Mouse (Mus musculus) urinary bladder, postnatal 36 days (tissue): Measurements from ENCODE around the gene Eml2.
A peak's percentile ranks its signal among the peaks of the same experiment; 100 is the strongest.

Experiments
- DNase-seq, 2 experiments: peaks; one replicate each; pipeline ENCODE4 v3.0.0; 2022; ENCODE audit warnings: low spot score in 2 of 2, mixed read lengths in 1 of 2

The Eml2 gene

GRCm38 (mm10) chr7:19162928-19163327 is 13.3 kb upstream of the Eml2 start:
- no peak for DNase-seq

DNA sequence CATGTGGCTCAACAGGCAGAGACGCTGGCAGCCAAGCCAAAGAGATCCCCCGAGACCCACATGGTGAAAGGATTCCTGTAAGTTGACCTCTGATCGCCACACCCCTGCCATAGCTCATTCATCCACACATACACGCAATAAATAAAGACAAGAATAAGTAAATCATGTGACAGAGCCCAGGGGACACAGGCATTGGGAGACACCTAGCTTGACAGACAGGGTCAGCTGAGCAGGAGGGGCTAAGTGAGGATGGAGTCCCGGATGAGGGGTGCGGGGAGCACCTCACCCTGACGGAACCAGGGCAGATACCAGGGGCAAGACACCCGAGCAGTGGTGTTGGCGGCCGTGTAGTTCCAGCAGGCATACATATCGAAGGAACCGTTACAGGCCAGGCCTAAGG is 12.5 kb upstream of the Eml2 start:
- DNase-seq = no peak

DNA sequence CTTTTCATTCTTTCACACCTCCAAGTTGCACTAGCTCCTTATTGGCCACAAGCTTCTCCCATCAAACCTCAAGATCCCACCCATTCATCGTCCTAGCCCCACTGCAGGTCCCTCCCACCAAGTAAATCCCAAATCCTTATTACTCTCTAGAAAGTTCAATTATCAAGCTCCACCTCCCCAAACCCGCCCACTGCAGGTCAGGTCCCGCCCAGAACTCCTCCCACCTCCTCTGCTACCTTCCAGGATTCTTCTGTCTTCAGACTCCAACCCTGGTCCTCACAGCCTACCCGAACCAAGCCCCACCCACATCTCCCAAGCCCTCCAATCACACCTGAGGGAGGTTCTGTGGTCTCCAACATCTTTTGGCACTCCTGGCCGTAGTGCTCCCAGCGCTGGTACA is 12.0 kb upstream of the Eml2 start:
- no peak for DNase-seq

- no peak for DNase-seq
Observed at GRCm38 (mm10) chr7:19164978-19165377, 11.2 kb upstream of the Eml2 start.

DNA sequence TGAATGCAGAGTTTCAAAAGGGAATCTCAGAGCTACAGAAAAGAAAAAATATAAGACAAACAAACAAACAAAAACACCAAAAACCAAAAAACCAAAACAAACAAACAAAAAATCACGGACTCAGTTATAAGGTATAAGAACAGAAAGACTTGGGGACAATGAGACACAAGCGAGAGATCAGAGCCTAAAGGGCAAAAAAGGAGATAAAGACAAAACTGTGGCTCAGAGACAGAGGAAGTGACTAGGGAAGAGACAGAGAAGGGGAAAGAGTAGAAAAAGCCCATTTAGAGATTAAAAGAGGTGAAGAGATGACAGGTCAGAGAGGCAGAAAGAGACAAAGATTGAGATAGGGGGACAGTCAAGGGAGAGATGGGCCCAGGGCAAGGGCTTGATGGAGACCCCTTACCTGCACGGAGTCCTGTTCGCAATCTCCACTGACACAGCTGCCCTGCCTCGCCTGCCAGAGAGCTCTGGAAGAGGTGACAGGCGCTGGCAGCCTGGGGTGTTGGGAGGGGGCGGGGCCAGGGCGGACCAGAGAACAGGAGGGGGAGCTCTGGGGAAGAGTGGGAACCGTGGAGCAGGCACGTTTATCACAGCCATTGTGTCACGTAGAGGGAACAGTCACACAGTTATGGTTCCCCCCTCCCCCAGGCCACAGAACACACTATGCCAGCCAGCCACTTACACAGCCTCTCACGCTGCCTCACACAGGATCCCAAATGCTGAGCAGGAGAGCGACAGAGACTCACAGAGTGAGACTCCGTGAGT is 10.4 kb upstream of the Eml2 start, which contains the start of gene Gipr:
Gipr (minus strand) TSS at position 472 of the 768 bp plus-strand sequence.
- DNase-seq = no peak

GRCm38 (mm10) chr7:19166990-19167389 is 9.2 kb upstream of the Eml2 start:
- no peak for DNase-seq

GRCm38 (mm10) chr7:19169506-19169905 is 6.7 kb upstream of the Eml2 start:
- DNase-seq = no peak

DNA sequence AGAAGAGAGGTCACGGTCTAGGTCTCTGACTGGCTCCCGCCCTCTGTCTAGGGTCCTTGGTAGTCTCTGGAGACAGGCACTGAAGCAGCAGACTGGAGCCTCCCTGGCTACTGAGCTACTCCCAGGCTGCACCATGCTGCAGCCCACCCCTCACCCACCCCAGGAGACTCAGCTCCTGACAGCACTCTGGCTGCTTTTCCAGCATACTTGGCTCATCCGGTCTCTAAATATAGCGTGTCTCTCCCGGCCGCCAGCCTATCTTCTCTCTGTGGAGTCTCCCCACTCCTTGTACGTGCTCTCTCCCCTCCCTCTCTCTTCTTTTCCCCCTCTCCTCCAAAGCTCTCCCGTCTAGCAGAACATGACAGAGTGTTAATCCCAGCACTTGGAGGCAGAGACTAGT is 6.1 kb upstream of the Eml2 start:
- no peak for DNase-seq

GRCm38 (mm10) chr7:19171831-19172230 is 4.4 kb upstream of the Eml2 start:
- no peak for DNase-seq

DNA sequence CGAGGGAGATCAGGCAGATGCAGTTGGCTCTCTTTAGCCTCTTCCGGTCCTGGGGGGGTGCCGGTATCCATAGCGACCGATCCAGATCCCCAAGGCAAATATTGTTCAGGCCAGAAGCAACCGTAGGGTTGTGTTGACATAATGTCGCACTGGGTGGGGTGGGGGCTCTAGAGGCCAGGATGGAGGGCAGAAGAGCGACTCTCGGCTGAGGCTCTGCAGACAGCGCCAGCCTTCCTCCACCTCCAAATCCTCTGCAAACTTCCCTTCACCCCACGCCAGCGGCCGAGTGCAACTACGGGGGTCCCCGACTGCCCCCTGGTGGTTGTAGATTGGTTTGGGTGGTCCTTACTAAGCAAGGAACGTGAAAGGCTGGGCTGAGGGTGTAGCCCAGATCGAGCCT is 3.3 kb upstream of the Eml2 start:
- DNase-seq = peak in 1 of 2 experiments; percentile 63

- DNase-seq = no peak
Observed at GRCm38 (mm10) chr7:19176516-19176947, 311 bp downstream of the Eml2 start.

GRCm38 (mm10) chr7:19177216-19177615 is 995 bp downstream of the Eml2 start:
- no peak for DNase-seq

DNA sequence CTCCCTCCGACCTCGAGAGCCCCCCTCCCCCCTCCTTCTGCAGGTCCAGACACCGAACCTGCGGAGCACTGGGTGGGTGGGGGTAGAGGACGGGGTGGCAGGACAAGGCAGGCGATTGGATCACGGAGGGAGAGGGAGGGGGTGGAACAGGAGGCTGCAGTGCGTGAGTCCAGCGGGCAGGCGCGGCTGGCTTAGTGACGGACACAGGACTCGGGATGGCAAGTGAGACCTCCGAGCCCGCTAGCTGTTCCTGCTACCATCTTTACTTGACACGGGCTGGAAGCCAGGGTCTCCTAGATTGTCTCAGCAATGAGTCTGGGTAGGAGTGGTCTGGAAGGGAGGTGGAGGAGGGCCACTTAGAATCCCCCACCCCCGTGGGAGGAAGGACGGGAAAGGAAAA is 1.8 kb downstream of the Eml2 start:
- no peak for DNase-seq

DNA sequence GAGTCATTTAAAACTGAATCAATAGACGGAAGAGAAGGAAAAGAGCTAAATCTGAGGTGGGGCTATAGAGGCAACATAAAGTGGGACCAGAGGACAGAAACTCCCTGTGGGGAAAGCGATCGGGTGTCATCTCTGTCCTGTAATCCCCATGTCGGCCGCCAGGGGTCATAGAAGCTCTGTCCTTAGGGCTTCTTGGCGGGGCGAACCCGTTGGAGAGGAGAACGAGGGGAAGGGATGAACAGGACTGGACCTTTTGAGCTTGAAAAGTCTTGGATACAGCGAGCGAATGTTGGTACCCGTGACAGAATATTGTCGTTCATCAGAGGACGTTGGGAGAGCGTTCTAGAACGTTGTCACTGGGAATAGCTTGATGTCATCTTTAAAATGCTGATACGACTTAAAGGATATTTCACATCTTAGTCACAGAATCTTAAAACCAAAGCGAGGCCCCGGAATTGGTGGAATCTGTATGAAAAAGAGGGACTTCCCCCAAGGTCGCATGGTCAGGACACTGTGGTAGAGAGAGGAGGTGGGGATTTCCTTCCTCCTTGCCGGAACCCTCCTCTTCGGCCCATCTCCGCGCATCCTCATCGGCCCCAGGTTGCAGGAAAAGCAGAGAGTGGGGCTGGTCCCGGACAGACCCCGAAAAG is 2.3 kb downstream of the Eml2 start:
- peak; percentile 67 to 70 for DNase-seq

GRCm38 (mm10) chr7:19179173-19179572 is 3.0 kb downstream of the Eml2 start:
- peak in 1 of 2 experiments; percentile 58 for DNase-seq

GRCm38 (mm10) chr7:19179936-19180335 is 3.7 kb downstream of the Eml2 start:
- no peak for DNase-seq

GRCm38 (mm10) chr7:19180862-19181429 is 4.7 kb downstream of the Eml2 start:
- DNase-seq = peak in 1 of 2 experiments; percentile 27

GRCm38 (mm10) chr7:19184250-19184649 is 8.0 kb downstream of the Eml2 start:
- peak in 1 of 2 experiments; percentile 32 for DNase-seq

- no peak for DNase-seq
Observed at GRCm38 (mm10) chr7:19184758-19185157, 8.5 kb downstream of the Eml2 start.

DNA sequence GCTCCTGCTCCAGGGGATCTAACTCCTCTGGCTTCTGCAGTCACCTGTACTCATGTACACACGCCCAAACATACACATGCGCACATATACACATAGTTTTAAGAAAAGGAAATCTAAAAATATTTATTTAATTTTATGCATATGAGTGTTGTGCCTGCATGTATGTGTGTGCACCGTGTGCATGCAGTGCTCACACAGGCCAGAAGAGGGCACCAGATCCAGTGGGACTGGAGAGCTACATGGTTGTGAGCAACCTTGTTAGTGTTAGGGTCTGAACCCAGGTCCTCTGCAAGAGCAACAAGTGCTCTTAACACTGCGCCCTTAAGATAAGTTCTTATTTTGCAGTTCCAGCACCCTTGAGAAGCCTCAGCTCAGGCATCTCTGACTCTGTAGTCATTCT is 18.5 kb downstream of the Eml2 start:
- DNase-seq = no peak

- no peak for DNase-seq
Observed at GRCm38 (mm10) chr7:19196676-19197075, 20.5 kb downstream of the Eml2 start.

- no peak for DNase-seq
Observed at GRCm38 (mm10) chr7:19197985-19198384, 21.8 kb downstream of the Eml2 start.

- DNase-seq = no peak
Observed at GRCm38 (mm10) chr7:19201660-19202059, 25.4 kb downstream of the Eml2 start.
